Mouse (Mus musculus) forebrain, embryonic 12.5 days (tissue): ENCODE measurements around the gene Ankrd2. TPM values are rescaled to one million over a fixed set of nuclear protein-coding genes. Genes with fewer than 3 reads are reported as not detected.

ENCODE experiments used
- ATAC-seq: fragments of 200-750 bp; cut with Nextera tagmentation; 2 replicates; pipeline ENCODE4 v1.8.0; 2017; ENCODE audit warnings: moderate TSS enrichment; ENCODE audit not compliant: low FRiP score
- H3K27ac ChIP-seq: fragments of 300-500 bp; sonication (generic); 2 replicates; pipeline ENCODE4 v1.5.1; 2016; ENCODE audit warnings: mild to moderate bottlenecking
- H3K27me3 ChIP-seq: fragments of 300-500 bp; sonication (generic); 2 replicates; pipeline ENCODE4 v1.6.1; 2016; ENCODE audit warnings: mild to moderate bottlenecking
- H3K36me3 ChIP-seq: fragments of 300-500 bp; sonication (generic); replicated peaks from 2 replicates; pipeline ENCODE4 v1.6.1; 2016; ENCODE audit warnings: mild to moderate bottlenecking
- H3K4me1 ChIP-seq: fragments of 300-500 bp; sonication (generic); 2 replicates; pipeline ENCODE4 v1.6.1; 2016
- H3K4me2 ChIP-seq: fragments of 300-500 bp; sonication (generic); 2 replicates; pipeline ENCODE4 v1.6.1; 2016; ENCODE audit warnings: mild to moderate bottlenecking, moderate library complexity
- H3K4me3 ChIP-seq: fragments of 300-500 bp; sonication (generic); replicated peaks from 2 replicates; pipeline ENCODE4 v1.5.1; 2016; ENCODE audit warnings: mild to moderate bottlenecking
- H3K9ac ChIP-seq: fragments of 300-500 bp; sonication (generic); 2 replicates; pipeline ENCODE4 v1.6.1; 2016; ENCODE audit warnings: mild to moderate bottlenecking
- H3K9me3 ChIP-seq: fragments of 300-500 bp; sonication (generic); 2 replicates; pipeline ENCODE4 v1.6.1; 2016
- WGBS: fragments of 180-500 bp; shearing (Covaris S2); methylation state at CpG from one replicate; pipeline ENCODE4 v1.1.7; 2016; 5-methylcytosine and 5-hydroxymethylcytosine counted together
- polyA plus RNA-seq: library from polyadenylated mRNA; unstranded; fragments of >200 nt; fragmentation: Nextera tagmentation; extraction: Ambion mirVana; gene quantifications from 2 replicates; pipeline ENCODE4 v1.2.1, GENCODE M21; 2016

Gene Ankrd2
- 0.28 and 0.49 TPM in 2 replicates for polyA plus RNA-seq

DNA sequence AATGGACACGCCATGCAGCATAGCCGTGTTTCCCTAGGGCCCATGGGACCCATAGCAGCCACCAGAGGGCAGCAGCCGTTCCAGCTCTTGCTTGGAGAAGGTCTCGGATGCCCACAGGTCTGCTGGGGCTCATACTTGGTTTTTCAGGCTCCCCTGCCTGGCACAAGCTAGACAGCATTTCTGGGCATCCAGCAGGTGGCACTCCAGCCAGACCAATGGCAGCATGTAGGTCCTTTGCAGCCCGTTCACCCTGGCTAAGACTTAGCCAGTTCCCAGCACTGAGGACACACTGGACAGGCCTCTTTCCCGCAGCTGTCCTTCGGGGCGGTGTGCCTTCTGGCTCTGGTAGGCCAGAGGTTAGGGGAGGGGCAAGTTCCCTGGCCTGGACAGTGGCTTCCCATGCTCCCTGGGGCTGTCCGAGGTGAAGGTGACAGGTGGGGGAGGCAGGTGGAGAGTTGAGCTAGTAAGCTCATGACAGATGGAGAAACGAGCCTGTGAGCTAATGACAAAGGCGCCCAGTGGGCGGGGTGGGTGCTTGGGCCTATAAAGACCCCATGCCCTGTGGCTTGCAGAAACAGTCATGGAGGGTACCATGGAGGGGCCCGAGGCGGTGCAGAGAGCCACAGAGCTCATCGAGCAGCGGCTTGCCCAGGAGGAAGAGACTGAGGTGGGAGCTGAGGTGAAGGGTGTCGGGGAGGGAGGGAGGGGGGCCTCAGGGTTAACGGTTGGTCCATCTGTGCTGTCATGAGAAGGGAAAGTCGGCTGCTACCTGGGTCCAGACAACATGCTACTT lies at the start of gene Ankrd2:
Gene Ankrd2 (plus strand): TSS at position 545 of the 793 bp plus-strand sequence.
- H3K27ac ChIP-seq, result no peak within 1 kb of the TSS

DNA sequence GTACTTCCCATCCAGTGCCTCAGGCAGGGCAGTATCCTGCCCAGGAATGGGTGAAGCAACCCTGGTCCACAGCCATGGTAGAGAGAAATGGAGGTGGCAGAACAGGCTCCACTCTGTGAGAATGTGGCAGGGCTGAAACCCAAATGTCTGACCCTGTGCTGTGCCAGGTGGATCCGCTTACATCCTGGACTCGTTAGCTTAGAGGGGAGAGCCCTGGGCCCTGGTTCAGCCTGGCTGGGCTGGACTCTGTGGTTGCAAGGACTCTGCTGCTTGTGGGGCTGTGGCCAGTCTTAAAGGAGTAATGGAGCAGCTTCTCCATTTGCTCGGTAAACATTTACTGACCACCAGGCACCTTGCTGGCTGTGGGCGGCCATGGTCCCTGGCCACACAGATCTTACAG lies 48.6 kb upstream of the Ankrd2 start:
- no peak overlapping the region for H3K4me2 ChIP-seq
- no peak for ATAC-seq
- WGBS, result 91% methylated on average over 4 of the region's 4 CpGs
- H3K27me3 ChIP-seq, result peaks cover 18% of the 10 kb centered on the region
- H3K27ac ChIP-seq, result no peak overlapping the region
- H3K4me1 ChIP-seq, result peaks cover 8% of the 10 kb centered on the region
- no peak overlapping the region for H3K4me3 ChIP-seq
- H3K9me3 ChIP-seq, result no peaks in the 10 kb centered on the region
- H3K9ac ChIP-seq, result no peak overlapping the region
- no peaks in the 10 kb centered on the region for H3K36me3 ChIP-seq

More for the DNA sequence above, at the start of gene Ankrd2:
- no peaks in the 10 kb centered on the region for H3K4me1 ChIP-seq
- 0 out of 2 replicates have a peak, but pooled peaks cover 3% of the 10 kb centered on the region for H3K36me3 ChIP-seq
- no peaks in the 10 kb centered on the region for H3K9me3 ChIP-seq
- peak; percentile 84; the same call in 1 of the 2 replicates for ATAC-seq
- H3K27me3 ChIP-seq, result 0 out of 2 replicates have a peak, but pooled peaks cover 5% of the 10 kb centered on the region
- WGBS, result 66% methylated on average over 19 of the region's 19 CpGs
- no peak within 1 kb of the TSS for H3K9ac ChIP-seq
- no peak within 1 kb of the TSS for H3K4me2 ChIP-seq
- no peak within 1 kb of the TSS for H3K4me3 ChIP-seq

DNA sequence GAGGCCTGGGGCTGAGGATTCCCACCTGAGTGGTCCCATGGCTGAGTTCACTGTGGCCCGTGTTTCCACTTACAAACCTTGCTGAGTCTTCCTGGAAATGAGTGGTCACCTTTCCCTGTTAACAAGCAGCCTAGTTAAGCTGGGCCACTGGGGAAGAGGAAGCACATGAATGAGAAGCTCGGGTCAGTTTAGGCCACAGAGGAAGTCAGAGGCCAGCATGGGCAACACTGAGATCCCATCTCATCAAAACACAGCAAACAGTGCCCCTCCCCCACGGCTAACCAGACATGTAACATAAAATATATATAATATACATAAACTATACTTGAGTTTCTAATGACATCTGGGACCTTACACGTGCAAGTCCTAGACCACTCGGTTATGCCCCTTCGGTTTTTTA lies 46.0 kb upstream of the Ankrd2 start:
- 81% methylated on average over 6 of the region's 6 CpGs for WGBS
- Histone ChIP-seq H3K4me1 (no peaks in the 10 kb centered on the region), H3K9me3 (no peaks in the 10 kb centered on the region), H3K4me3 (no peak overlapping the region), H3K36me3 (no peaks in the 10 kb centered on the region), H3K4me2 (no peak overlapping the region), H3K9ac (no peak overlapping the region), H3K27me3 (no peaks in the 10 kb centered on the region), H3K27ac (no peak overlapping the region)
- no peak for ATAC-seq

DNA sequence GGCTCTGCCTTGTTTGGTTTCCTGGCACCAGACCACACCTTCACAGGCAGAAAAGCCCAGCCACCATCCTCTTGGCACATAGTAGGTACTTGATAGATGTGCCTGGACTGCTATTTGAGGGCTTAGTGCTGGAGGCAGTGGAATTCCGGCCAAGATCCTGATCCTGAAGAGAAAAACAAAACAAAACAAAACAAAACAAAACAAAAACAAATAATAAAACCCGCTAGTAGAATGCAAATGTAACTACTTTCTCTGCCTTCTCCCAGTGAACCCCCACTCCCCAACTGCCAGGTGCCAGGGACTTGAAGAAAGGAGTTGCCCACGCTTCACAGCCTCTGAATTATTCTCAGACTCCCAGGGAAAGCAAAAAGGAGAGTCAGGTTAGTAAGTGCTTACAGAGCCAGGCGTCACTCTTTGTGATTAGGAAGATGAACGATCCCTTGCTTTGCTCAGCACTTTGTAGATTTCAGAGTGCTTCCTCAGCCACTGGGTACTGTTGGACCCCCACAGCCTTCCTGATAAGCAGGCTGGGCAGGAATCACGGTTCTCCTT lies 43.8 kb upstream of the Ankrd2 start:
- Histone ChIP-seq H3K27ac (no peak overlapping the region), H3K4me3 (no peak overlapping the region), H3K9ac (no peak overlapping the region), H3K4me1 (peaks cover 9% of the 10 kb centered on the region; the same call in 1 of the 2 replicates), H3K36me3 (no peaks in the 10 kb centered on the region), H3K9me3 (no peaks in the 10 kb centered on the region), H3K4me2 (no peak overlapping the region), H3K27me3 (no peaks in the 10 kb centered on the region)
- 39% methylated on average over 6 of the region's 6 CpGs for WGBS
- ATAC-seq, result no peak

DNA sequence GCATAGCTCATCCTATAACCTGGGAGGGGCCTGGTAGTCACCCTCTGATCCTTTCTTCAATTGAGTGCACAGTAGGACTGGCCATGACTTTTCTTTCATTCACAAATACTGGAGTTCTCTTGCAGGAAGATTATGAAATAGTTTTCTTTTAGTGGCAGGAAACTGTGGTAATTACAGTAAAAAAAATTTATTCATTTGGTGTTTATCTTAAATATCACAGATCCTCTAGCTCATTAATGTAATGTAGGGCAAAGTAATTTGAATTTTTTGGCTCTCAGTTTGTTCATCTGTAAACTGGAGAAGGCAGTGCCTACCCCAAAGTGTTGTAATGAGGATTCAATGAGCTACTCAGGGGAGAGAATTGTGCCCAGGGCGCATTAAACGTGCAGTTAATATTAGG lies 42.8 kb upstream of the Ankrd2 start:
- ATAC-seq, result no peak
- no peaks in the 10 kb centered on the region for H3K36me3 ChIP-seq
- no peak overlapping the region for H3K4me3 ChIP-seq
- H3K4me1 ChIP-seq, result peaks cover 9% of the 10 kb centered on the region; the same call in 1 of the 2 replicates
- H3K27me3 ChIP-seq, result no peaks in the 10 kb centered on the region
- no peak overlapping the region for H3K9ac ChIP-seq
- H3K4me2 ChIP-seq, result no peak overlapping the region
- H3K9me3 ChIP-seq, result no peaks in the 10 kb centered on the region
- 89% methylated on average over 2 of the region's 2 CpGs for WGBS
- H3K27ac ChIP-seq, result no peak overlapping the region

DNA sequence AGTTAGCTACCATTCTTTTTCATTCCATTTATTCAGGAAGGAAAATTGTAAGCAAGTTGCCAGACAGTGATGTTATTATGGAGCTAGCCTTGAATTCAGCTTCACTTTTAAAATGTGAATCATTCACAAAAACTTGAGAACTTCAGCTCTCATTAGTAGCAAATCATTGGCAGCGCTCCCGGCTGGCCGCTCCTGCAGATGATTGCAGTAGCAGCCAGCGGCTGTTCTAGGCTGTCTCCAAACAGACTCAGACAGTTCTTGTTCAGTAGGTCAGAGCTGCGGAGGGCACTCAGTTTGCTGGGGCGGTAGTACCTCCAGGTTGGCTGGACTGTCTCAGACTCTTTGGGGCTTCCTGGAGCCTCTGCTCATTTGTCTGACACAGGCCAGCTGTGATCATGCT lies 42.3 kb upstream of the Ankrd2 start:
- Histone ChIP-seq H3K4me1 (peaks cover 9% of the 10 kb centered on the region; the same call in 1 of the 2 replicates), H3K36me3 (no peaks in the 10 kb centered on the region), H3K4me2 (no peak overlapping the region), H3K9me3 (no peaks in the 10 kb centered on the region), H3K4me3 (no peak overlapping the region), H3K27me3 (no peaks in the 10 kb centered on the region), H3K9ac (no peak overlapping the region), H3K27ac (no peak overlapping the region)
- ATAC-seq, result no peak
- WGBS, result 82% methylated on average over 6 of the region's 6 CpGs

DNA sequence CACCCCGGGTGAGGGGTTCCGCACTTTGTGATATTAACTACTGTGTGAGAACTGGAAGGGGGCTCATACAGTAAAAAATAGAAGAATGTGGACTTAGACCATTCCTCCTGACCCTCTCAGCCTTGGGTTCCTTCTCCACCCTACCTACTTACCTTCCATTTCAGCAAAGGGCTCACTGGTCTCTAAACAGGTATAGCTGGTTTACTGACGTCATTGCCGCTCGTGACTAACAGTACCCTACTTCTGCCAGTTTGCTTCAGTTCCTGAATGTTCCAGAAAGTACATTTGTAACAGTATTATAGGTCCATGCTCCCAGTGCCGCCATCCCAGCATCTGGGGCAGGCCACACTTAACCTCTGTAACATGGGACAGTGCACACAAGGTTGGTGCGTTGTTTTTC lies 41.8 kb upstream of the Ankrd2 start:
- H3K4me3 ChIP-seq, result no peak overlapping the region
- H3K4me2 ChIP-seq, result no peak overlapping the region
- no peak overlapping the region for H3K9ac ChIP-seq
- no peak overlapping the region for H3K27ac ChIP-seq
- no peak for ATAC-seq
- no peaks in the 10 kb centered on the region for H3K36me3 ChIP-seq
- no peaks in the 10 kb centered on the region for H3K27me3 ChIP-seq
- 94% methylated on average over 7 of the region's 7 CpGs for WGBS
- peaks cover 9% of the 10 kb centered on the region; the same call in 1 of the 2 replicates for H3K4me1 ChIP-seq
- H3K9me3 ChIP-seq, result no peaks in the 10 kb centered on the region

DNA sequence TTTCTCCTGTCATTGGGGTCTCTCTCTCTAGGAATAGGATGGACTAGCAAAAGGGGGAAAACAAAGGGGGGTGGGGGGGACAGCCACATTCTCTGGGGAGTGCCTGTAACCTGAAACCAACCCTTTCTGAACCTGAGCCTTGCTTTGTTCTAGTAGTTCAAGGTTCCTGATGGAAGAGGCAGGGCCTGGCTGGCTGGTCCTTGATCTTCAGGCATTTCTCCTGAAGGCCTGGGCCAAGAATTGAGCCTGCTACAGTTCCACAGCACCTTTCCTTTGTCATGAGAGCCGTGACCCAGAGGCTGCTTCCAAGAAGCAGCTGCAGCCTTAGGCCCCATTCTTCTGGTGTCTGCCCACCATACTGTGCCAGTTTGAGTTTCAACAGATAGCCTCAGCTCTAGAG lies 40.3 kb upstream of the Ankrd2 start:
- ATAC-seq, result no peak
- Histone ChIP-seq H3K9ac (no peak overlapping the region), H3K27me3 (no peaks in the 10 kb centered on the region), H3K36me3 (no peaks in the 10 kb centered on the region), H3K4me2 (no peak overlapping the region), H3K4me3 (no peak overlapping the region), H3K27ac (no peak overlapping the region), H3K9me3 (no peaks in the 10 kb centered on the region), H3K4me1 (peaks cover 9% of the 10 kb centered on the region; the same call in 1 of the 2 replicates)
- 44% methylated on average over 1 of the region's 1 CpGs for WGBS

DNA sequence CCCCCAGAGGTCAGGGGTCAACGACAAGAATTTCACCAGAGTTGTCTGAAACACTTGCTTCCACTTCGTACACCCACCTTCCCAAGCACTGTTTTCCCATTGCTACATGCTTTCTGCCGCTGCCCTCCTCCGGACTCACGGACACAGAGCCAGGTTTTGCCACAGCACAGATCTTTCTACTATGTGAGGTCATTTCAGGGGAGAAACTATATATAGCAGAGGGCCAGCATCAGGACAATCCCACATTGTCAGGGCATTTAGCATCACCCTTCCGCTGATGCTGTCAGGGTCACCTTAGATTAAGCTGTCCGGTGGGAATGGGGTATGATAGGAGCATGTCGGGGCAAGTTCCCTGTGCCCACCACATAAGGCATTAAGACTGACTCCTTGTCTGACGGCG lies 38.7 kb upstream of the Ankrd2 start:
- 88% methylated on average over 10 of the region's 10 CpGs for WGBS
- H3K4me3 ChIP-seq, result no peak overlapping the region
- no peaks in the 10 kb centered on the region for H3K9me3 ChIP-seq
- no peak overlapping the region for H3K9ac ChIP-seq
- no peak overlapping the region for H3K4me2 ChIP-seq
- no peak overlapping the region for H3K27ac ChIP-seq
- no peaks in the 10 kb centered on the region for H3K36me3 ChIP-seq
- peaks cover 9% of the 10 kb centered on the region; the same call in 1 of the 2 replicates for H3K4me1 ChIP-seq
- ATAC-seq, result no peak
- H3K27me3 ChIP-seq, result no peaks in the 10 kb centered on the region

DNA sequence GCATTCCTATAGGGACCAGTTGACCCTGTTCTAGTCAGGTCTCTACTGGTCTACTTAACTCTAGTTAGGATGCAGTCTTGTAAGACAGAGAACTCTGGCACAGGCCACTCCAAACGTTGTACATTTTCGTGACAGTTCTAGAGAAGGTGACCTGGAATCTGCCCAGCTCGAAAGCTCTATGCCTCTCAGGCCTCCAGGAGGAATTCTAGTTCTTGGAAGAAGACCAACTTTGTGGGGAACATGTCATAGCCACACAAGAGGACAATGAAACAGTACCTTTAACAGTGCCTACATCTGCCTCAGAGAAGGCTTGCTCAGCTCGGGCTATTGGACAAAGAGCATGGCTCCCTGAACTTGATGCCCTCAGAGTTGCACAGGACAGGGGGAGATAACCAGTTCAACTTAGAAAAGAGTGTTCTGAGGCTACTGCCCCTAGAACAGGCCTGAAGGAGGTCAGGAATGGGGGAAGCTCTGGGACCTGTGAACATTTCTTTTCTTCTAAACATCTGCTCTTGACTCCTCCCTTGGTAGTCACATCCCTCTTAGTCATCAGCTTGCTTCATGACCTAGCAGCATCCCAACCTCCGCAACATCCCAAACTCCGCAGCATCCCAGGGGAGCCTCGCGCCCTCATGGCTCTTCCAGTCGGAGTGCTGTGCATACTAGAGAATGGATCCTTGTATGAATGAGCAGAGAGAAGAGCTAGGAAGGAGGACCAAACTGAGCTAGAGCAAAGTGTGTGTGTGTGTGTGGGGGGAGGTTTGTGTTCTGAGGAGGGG lies 36.8 kb upstream of the Ankrd2 start:
- Histone ChIP-seq H3K4me1 (peaks cover 9% of the 10 kb centered on the region; the same call in 1 of the 2 replicates), H3K9me3 (no peaks in the 10 kb centered on the region), H3K4me3 (no peak overlapping the region), H3K36me3 (no peaks in the 10 kb centered on the region), H3K27ac (no peak overlapping the region), H3K4me2 (no peak overlapping the region), H3K27me3 (no peaks in the 10 kb centered on the region), H3K9ac (no peak overlapping the region)
- no peak for ATAC-seq
- WGBS, result 93% methylated on average over 9 of the region's 9 CpGs

DNA sequence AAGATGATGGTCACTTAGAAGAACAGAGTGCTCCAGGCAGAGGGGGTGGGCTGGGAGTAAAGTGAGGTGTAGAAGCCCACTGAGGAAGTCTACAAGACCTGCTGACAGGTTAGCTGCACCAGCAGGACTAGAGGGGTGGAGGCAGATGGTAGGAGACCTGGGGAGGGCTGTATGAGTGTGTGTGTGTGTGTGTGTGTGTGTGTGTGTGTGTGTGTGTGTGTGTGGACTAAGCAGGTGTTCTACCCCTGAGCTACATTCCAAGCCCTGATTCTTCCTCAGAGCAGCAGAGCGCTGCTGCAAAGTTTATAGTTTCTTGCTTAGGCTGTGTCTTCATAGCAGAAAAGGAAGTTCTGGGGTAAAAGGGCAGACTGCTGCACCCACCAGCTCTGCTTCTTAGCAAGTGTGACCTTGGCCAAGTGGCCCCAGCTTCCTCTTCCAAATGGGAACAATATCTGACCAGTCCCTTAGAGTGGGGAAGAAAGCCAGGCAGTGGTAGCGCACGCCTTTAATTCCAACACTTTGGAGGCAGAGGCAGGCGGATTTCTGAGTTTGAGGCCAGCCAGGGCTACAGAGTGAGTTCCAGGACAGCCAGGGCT lies 36.0 kb upstream of the Ankrd2 start:
- no peak overlapping the region for H3K4me3 ChIP-seq
- ATAC-seq, result no peak
- H3K27ac ChIP-seq, result no peak overlapping the region
- no peaks in the 10 kb centered on the region for H3K36me3 ChIP-seq
- no peak overlapping the region for H3K4me2 ChIP-seq
- H3K9me3 ChIP-seq, result no peaks in the 10 kb centered on the region
- peaks cover 9% of the 10 kb centered on the region; the same call in 1 of the 2 replicates for H3K4me1 ChIP-seq
- 90% methylated on average over 4 of the region's 4 CpGs for WGBS
- no peaks in the 10 kb centered on the region for H3K27me3 ChIP-seq
- H3K9ac ChIP-seq, result no peak overlapping the region

DNA sequence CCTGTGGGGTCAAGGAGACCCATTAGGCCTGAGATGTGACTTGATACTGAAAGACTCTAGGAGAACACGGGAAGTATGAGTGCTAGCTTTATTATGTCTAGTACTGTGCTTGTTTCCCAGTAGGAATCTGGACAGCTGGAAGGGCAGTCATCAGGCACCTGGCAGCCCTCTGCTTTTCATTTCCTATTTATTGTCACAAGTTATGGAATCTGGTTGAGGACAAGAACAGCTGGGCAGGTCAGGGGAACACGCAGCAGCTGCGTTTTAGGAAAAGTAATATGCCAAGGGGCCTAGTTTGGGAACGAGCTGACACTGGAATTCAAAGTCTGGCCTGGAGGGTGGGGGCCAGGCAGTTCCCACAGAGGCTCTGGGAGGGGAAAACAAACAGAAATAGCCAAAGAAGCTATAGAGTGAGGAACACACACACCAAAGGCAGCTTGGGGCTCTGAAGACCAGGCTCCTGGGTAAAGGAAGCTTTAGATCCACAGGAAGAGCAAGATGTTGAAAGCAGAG lies 35.3 kb upstream of the Ankrd2 start:
- no peak for ATAC-seq
- WGBS, result 80% methylated on average over 4 of the region's 4 CpGs
- Histone ChIP-seq H3K9me3 (no peaks in the 10 kb centered on the region), H3K36me3 (no peaks in the 10 kb centered on the region), H3K4me1 (peaks cover 7% of the 10 kb centered on the region; the same call in 1 of the 2 replicates), H3K27ac (no peak overlapping the region), H3K9ac (no peak overlapping the region), H3K27me3 (no peaks in the 10 kb centered on the region), H3K4me3 (no peak overlapping the region), H3K4me2 (no peak overlapping the region)
